17 mouse cellular contexts compared by ENCODE assay signal in the genomic region with DNA sequence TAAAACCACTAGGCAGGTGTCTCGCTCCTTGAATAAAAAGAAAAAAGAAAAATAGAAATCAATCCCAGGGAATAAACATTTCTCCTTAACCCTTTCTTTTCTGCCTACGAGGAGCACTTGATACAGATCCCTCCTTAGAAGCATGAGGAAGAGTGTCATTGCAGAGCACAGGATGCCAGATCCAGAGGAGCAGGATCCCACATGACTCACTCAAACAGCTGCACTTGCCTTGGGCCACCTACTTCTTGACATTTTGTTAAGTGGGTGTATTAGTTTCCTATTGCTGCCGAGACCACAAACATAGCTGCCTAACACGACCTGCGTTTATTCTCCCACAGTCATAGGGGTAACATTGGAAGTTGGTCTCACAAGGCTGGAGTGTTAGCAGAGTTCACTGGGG.
"Had no signal": no experiment of that assay in that cellular context is flagged by ENCODE, and none has a peak within 500 bp of the region (broad histone marks: within the 10 kb centered on the region; RNA-seq: fewer than 3 reads in every experiment).

No protein-coding gene starts in this region.

- DNase-seq: liver, postnatal 0 days; lung, adult 2 months; lung, postnatal 14 days; lung, postnatal 36 days; right cerebral cortex, postnatal 25 days; thymus, adult 2 months; thymus, postnatal 25 days; thymus, postnatal 4 days had no signal

- H3K4me1 ChIP-seq: lung, embryonic 15.5 days; megakaryocyte, embryonic 14.5 days; neural tube, embryonic 15.5 days; stomach, embryonic 15.5 days had no signal

- H3K4me3 ChIP-seq: lung, embryonic 15.5 days; megakaryocyte, embryonic 14.5 days; midbrain, embryonic 13.5 days; midbrain, embryonic 15.5 days; neural tube, embryonic 13.5 days; neural tube, embryonic 15.5 days; stomach, embryonic 15.5 days had no signal

- H3K27ac ChIP-seq: lung, embryonic 15.5 days; macrophage; midbrain, embryonic 13.5 days; midbrain, embryonic 15.5 days; neural tube, embryonic 13.5 days; neural tube, embryonic 15.5 days; stomach, embryonic 15.5 days; stomach, postnatal 0 days had no signal
